Mouse (Mus musculus) limb, embryonic 13.5 days (tissue): ENCODE data around the gene D13Ertd608e. TPM values are rescaled to one million over a fixed set of nuclear protein-coding genes. Genes with fewer than 3 reads are reported as not detected.
"Not testable (repeated sequence)": the region's sequence is repeated elsewhere in the genome, so short reads cannot be mapped to it uniquely, and the experiment has no call there.

Experiments
- ATAC-seq: fragments of 200-750 bp; cut with Nextera tagmentation; 2 replicates; pipeline ENCODE4 v1.8.0; 2017; ENCODE audit warnings: low read depth, moderate number of reproducible peaks, moderate TSS enrichment; ENCODE audit not compliant: low FRiP score
- H3K27ac ChIP-seq: fragments of 300-500 bp; sonication (generic); 2 replicates; pipeline ENCODE4 v1.5.1; 2015; ENCODE audit warnings: inconsistent platforms, mild to moderate bottlenecking, moderate library complexity
- H3K27me3 ChIP-seq: fragments of 300-500 bp; sonication (generic); 2 replicates; pipeline ENCODE4 v1.6.1; 2015; ENCODE audit warnings: mild to moderate bottlenecking, inconsistent platforms
- H3K36me3 ChIP-seq: fragments of 300-500 bp; sonication (generic); 2 replicates; pipeline ENCODE4 v1.6.1; 2015; ENCODE audit warnings: inconsistent platforms, mild to moderate bottlenecking, moderate library complexity
- H3K4me1 ChIP-seq: fragments of 300-500 bp; sonication (generic); 2 replicates; pipeline ENCODE4 v1.6.1; 2015; ENCODE audit warnings: inconsistent platforms
- H3K4me2 ChIP-seq: fragments of 300-500 bp; sonication (generic); replicated peaks from 2 replicates; pipeline ENCODE4 v1.6.1; 2015; ENCODE audit warnings: inconsistent platforms, mild to moderate bottlenecking, moderate library complexity
- H3K4me3 ChIP-seq: fragments of 300-500 bp; sonication (generic); 2 replicates; pipeline ENCODE4 v1.5.1; 2015; ENCODE audit warnings: moderate library complexity, mild to moderate bottlenecking, inconsistent platforms
- H3K9ac ChIP-seq: fragments of 300-500 bp; sonication (generic); 2 replicates; pipeline ENCODE4 v1.6.1; 2015; ENCODE audit warnings: mild to moderate bottlenecking, inconsistent platforms
- H3K9me3 ChIP-seq: fragments of 300-500 bp; sonication (generic); 2 replicates; pipeline ENCODE4 v1.6.1; 2016; ENCODE audit warnings: inconsistent platforms
- WGBS: fragments of 180-500 bp; shearing (Covaris S2); methylation state at CpG from one replicate; pipeline ENCODE4 v1.1.7; 2015; 5-methylcytosine and 5-hydroxymethylcytosine counted together
- polyA plus RNA-seq: library from polyadenylated mRNA; unstranded; fragments of >200 nt; fragmentation: Nextera tagmentation; extraction: Ambion mirVana; gene quantifications from 2 replicates; pipeline ENCODE4 v1.2.1, GENCODE M21; 2015

The D13Ertd608e gene
- not detected in 2 replicates for polyA plus RNA-seq

GRCm38 (mm10) chr13:119835320-119836056, at the start of gene D13Ertd608e:
Gene D13Ertd608e, plus strand, starts transcription at chr13:119836006.
- not testable (repeated sequence) for H3K4me1 ChIP-seq, H3K9me3 ChIP-seq, H3K36me3 ChIP-seq, H3K9ac ChIP-seq, H3K27ac ChIP-seq
- WGBS: 19% methylated on average over 18 of the region's 25 CpGs
- Histone ChIP-seq H3K27me3 (peaks cover 21% of the 10 kb centered on the region), H3K4me3 (peak within 1 kb of the TSS; percentile 20), H3K4me2 (peak within 1 kb of the TSS; percentile 45)
- peak; percentile 30; the same call in 1 of the 2 replicates for ATAC-seq

- peak; percentile 63 for ATAC-seq
- H3K4me2 ChIP-seq: peak overlapping the region; percentile 69
- peak overlapping the region; percentile 93 for H3K9ac ChIP-seq
- H3K36me3 ChIP-seq: peaks cover 30% of the 10 kb centered on the region
- WGBS: 1% methylated on average over 41 of the region's 66 CpGs
- no peaks in the 10 kb centered on the region for H3K27me3 ChIP-seq
- H3K27ac ChIP-seq: peak overlapping the region; percentile 96
- H3K9me3 ChIP-seq: no peaks in the 10 kb centered on the region
- H3K4me3 ChIP-seq: peak overlapping the region; percentile 81
- H3K4me1 ChIP-seq: peaks cover 16% of the 10 kb centered on the region
Measured at GRCm38 (mm10) chr13:119789851-119790717, 45.7 kb upstream of the D13Ertd608e start.

GRCm38 (mm10) chr13:119790761-119791579, 44.8 kb upstream of the D13Ertd608e start, which contains the start of gene Zfp131:
Gene Zfp131, minus strand, starts transcription at chr13:119790889.
- Histone ChIP-seq H3K4me1 (peaks cover 16% of the 10 kb centered on the region), H3K9ac (peak within 1 kb of the TSS; percentile 93), H3K4me3 (peak within 1 kb of the TSS; percentile 81), H3K9me3 (no peaks in the 10 kb centered on the region), H3K27me3 (no peaks in the 10 kb centered on the region), H3K36me3 (peaks cover 23% of the 10 kb centered on the region), H3K27ac (peak within 1 kb of the TSS; percentile 96), H3K4me2 (peak within 1 kb of the TSS; percentile 75)
- under 1% methylated on average over 62 of the region's 86 CpGs for WGBS
- ATAC-seq: peak; percentile 98

- ATAC-seq: no peak
Measured at GRCm38 (mm10) chr13:119791580-119792135, 44.1 kb upstream of the D13Ertd608e start.

GRCm38 (mm10) chr13:119792791-119793404, 42.9 kb upstream of the D13Ertd608e start:
- no peak overlapping the region for H3K27ac ChIP-seq
- no peak overlapping the region for H3K9ac ChIP-seq
- no peak overlapping the region for H3K4me3 ChIP-seq
- no peaks in the 10 kb centered on the region for H3K27me3 ChIP-seq
- no peak overlapping the region for H3K4me2 ChIP-seq
- 83% methylated on average over 5 of the region's 5 CpGs for WGBS
- no peak for ATAC-seq
- H3K36me3 ChIP-seq: peaks cover 8% of the 10 kb centered on the region
- H3K4me1 ChIP-seq: peaks cover 16% of the 10 kb centered on the region
- no peaks in the 10 kb centered on the region for H3K9me3 ChIP-seq

More at GRCm38 (mm10) chr13:119791580-119792135, 44.1 kb upstream of the D13Ertd608e start:
- Histone ChIP-seq H3K27me3 (no peaks in the 10 kb centered on the region), H3K4me2 (peak overlapping the region; percentile 75), H3K36me3 (peaks cover 18% of the 10 kb centered on the region), H3K9me3 (no peaks in the 10 kb centered on the region), H3K27ac (peak overlapping the region; percentile 96), H3K9ac (peak overlapping the region; percentile 93), H3K4me3 (peak overlapping the region; percentile 81), H3K4me1 (peaks cover 16% of the 10 kb centered on the region)
- WGBS: 3% methylated on average over 18 of the region's 18 CpGs

GRCm38 (mm10) chr13:119797656-119798055, 38.1 kb upstream of the D13Ertd608e start:
- H3K9me3 ChIP-seq: no peaks in the 10 kb centered on the region
- no peak overlapping the region for H3K9ac ChIP-seq
- no peak for ATAC-seq
- H3K4me1 ChIP-seq: no peaks in the 10 kb centered on the region
- H3K36me3 ChIP-seq: no peaks in the 10 kb centered on the region
- no peak overlapping the region for H3K4me3 ChIP-seq
- H3K27me3 ChIP-seq: no peaks in the 10 kb centered on the region
- no peak overlapping the region for H3K4me2 ChIP-seq
- 71% methylated on average over 4 of the region's 4 CpGs for WGBS
- H3K27ac ChIP-seq: no peak overlapping the region

GRCm38 (mm10) chr13:119808937-119809336, 26.9 kb upstream of the D13Ertd608e start:
- H3K4me2 ChIP-seq: no peak overlapping the region
- no peaks in the 10 kb centered on the region for H3K36me3 ChIP-seq
- H3K4me1 ChIP-seq: no peaks in the 10 kb centered on the region
- H3K9me3 ChIP-seq: no peaks in the 10 kb centered on the region
- no peak overlapping the region for H3K9ac ChIP-seq
- H3K27me3 ChIP-seq: no peaks in the 10 kb centered on the region
- no peak overlapping the region for H3K27ac ChIP-seq
- H3K4me3 ChIP-seq: no peak overlapping the region
- no peak for ATAC-seq
- 74% methylated on average over 2 of the region's 2 CpGs for WGBS

- H3K4me2 ChIP-seq: no peak overlapping the region
- H3K4me3 ChIP-seq: no peak overlapping the region
- ATAC-seq: no peak
- H3K9me3 ChIP-seq: no peaks in the 10 kb centered on the region
- WGBS: 80% methylated on average over 9 of the region's 9 CpGs
- H3K9ac ChIP-seq: no peak overlapping the region
- no peak overlapping the region for H3K27ac ChIP-seq
- H3K27me3 ChIP-seq: no peaks in the 10 kb centered on the region
- no peaks in the 10 kb centered on the region for H3K36me3 ChIP-seq
- no peaks in the 10 kb centered on the region for H3K4me1 ChIP-seq
Measured at GRCm38 (mm10) chr13:119810031-119810430, 25.8 kb upstream of the D13Ertd608e start.

GRCm38 (mm10) chr13:119816798-119817197, 19.0 kb upstream of the D13Ertd608e start:
- no peaks in the 10 kb centered on the region for H3K27me3 ChIP-seq
- no peaks in the 10 kb centered on the region for H3K4me1 ChIP-seq
- H3K4me3 ChIP-seq: no peak overlapping the region
- ATAC-seq: no peak
- no peaks in the 10 kb centered on the region for H3K36me3 ChIP-seq
- H3K9me3 ChIP-seq: no peaks in the 10 kb centered on the region
- no peak overlapping the region for H3K27ac ChIP-seq
- H3K4me2 ChIP-seq: no peak overlapping the region
- WGBS: 58% methylated on average over 8 of the region's 8 CpGs
- no peak overlapping the region for H3K9ac ChIP-seq

- H3K4me1 ChIP-seq: no peaks in the 10 kb centered on the region
- H3K27ac ChIP-seq: no peak overlapping the region
- no peak overlapping the region for H3K9ac ChIP-seq
- H3K9me3 ChIP-seq: no peaks in the 10 kb centered on the region
- H3K27me3 ChIP-seq: no peaks in the 10 kb centered on the region
- no peak overlapping the region for H3K4me2 ChIP-seq
- no peak overlapping the region for H3K4me3 ChIP-seq
- 31% methylated on average over 2 of the region's 2 CpGs for WGBS
- ATAC-seq: no peak
- no peaks in the 10 kb centered on the region for H3K36me3 ChIP-seq
Measured at GRCm38 (mm10) chr13:119817579-119818206, 18.1 kb upstream of the D13Ertd608e start.

GRCm38 (mm10) chr13:119830116-119830515, 5.7 kb upstream of the D13Ertd608e start, which contains the start of gene AF067063:
Gene AF067063, minus strand, starts transcription at chr13:119830216.
- H3K9me3 ChIP-seq, H3K36me3 ChIP-seq, H3K27ac ChIP-seq, H3K4me1 ChIP-seq, ATAC-seq, H3K4me3 ChIP-seq, H3K27me3 ChIP-seq, H3K4me2 ChIP-seq, H3K9ac ChIP-seq: not testable (repeated sequence)
